Mouse (Mus musculus): Measurements from ENCODE around the gene D230025D16Rik. TPM values are rescaled to one million over a fixed set of nuclear protein-coding genes. Genes with fewer than 3 reads are reported as not detected.

Gene D230025D16Rik
- total RNA-seq, 2 experiments from 2014 or later: 29.2 to 30.9 TPM

GRCm38 (mm10) chr8:105235206-105235605 lies 10.3 kb downstream of the D230025D16Rik start:
- DNase-seq (ENCODE audit: low spot score in 2 of 2): no peak

- no peak for DNase-seq (ENCODE audit: low spot score in 2 of 2)
These were observed 12.6 kb downstream of the D230025D16Rik start for GRCm38 (mm10) chr8:105237442-105238142.

GRCm38 (mm10) chr8:105241016-105241415 lies 16.1 kb downstream of the D230025D16Rik start:
- DNase-seq (ENCODE audit: low spot score in 2 of 2): no peak

- DNase-seq (ENCODE audit: low spot score in 2 of 2): no peak
These were observed 27.0 kb downstream of the D230025D16Rik start for GRCm38 (mm10) chr8:105251954-105252353.

- no peak for DNase-seq (ENCODE audit: low spot score in 2 of 2)
These were observed 28.0 kb downstream of the D230025D16Rik start for GRCm38 (mm10) chr8:105252680-105253537.

GRCm38 (mm10) chr8:105253766-105254151 lies 28.8 kb downstream of the D230025D16Rik start:
- DNase-seq (ENCODE audit: low spot score in 2 of 2): no peak

- peak; percentile 87 to 89 for DNase-seq (ENCODE audit: low spot score in 2 of 2)
These were observed 29.4 kb downstream of the D230025D16Rik start for GRCm38 (mm10) chr8:105254152-105254965.

- DNase-seq (ENCODE audit: low spot score in 2 of 2): no peak
These were observed 30.0 kb downstream of the D230025D16Rik start, which contains the start of gene B3gnt9 for GRCm38 (mm10) chr8:105254966-105255350. Gene B3gnt9, minus strand, starts transcription at chr8:105255153.

- no peak for DNase-seq (ENCODE audit: low spot score in 2 of 2)
These were observed 32.6 kb downstream of the D230025D16Rik start for GRCm38 (mm10) chr8:105257318-105258114.

GRCm38 (mm10) chr8:105258911-105259720 lies 34.2 kb downstream of the D230025D16Rik start:
- no peak for DNase-seq (ENCODE audit: low spot score in 2 of 2)

- peak in 1 of 2 experiments; percentile 72 for DNase-seq (ENCODE audit: low spot score in 2 of 2)
These were observed 34.9 kb downstream of the D230025D16Rik start for GRCm38 (mm10) chr8:105259721-105260320.

- no peak for DNase-seq (ENCODE audit: low spot score in 2 of 2)
These were observed 35.6 kb downstream of the D230025D16Rik start for GRCm38 (mm10) chr8:105260371-105261099.

- DNase-seq (ENCODE audit: low spot score in 2 of 2): no peak
These were observed 36.5 kb downstream of the D230025D16Rik start for GRCm38 (mm10) chr8:105261326-105261980.

- no peak for DNase-seq (ENCODE audit: low spot score in 2 of 2)
These were observed 38.4 kb downstream of the D230025D16Rik start for GRCm38 (mm10) chr8:105263244-105263912.

GRCm38 (mm10) chr8:105264024-105264982 lies 39.4 kb downstream of the D230025D16Rik start, which contains the start of the genes Tradd and Fbxl8:
Gene Tradd, minus strand, starts transcription at chr8:105264609.
Gene Fbxl8, plus strand, starts transcription at chr8:105264648.
- DNase-seq (ENCODE audit: low spot score in 2 of 2): no peak

- DNase-seq (ENCODE audit: low spot score in 2 of 2): no peak
These were observed 40.2 kb downstream of the D230025D16Rik start for GRCm38 (mm10) chr8:105265128-105265527.
